Mouse (Mus musculus): Measurements from ENCODE around the gene Acad10. TPM values are rescaled to one million over a fixed set of nuclear protein-coding genes. Genes with fewer than 3 reads are reported as not detected.

The Acad10 gene
- polyA plus RNA-seq (2014; fragmentation: Illumina TruSeq; extraction: RNeasy Lipid Tissue Mini Kit (QIAGEN cat#74804); ENCODE audit: low read depth, low replicate concordance) = 12.7 TPM

GRCm38 (mm10) chr5:121660059-121660896 lies at the start of gene Acad10, which contains the start of gene Brap:
Gene Acad10 (minus strand): TSS chr5:121660514.
Gene Brap (plus strand): TSS chr5:121660563.

DNA sequence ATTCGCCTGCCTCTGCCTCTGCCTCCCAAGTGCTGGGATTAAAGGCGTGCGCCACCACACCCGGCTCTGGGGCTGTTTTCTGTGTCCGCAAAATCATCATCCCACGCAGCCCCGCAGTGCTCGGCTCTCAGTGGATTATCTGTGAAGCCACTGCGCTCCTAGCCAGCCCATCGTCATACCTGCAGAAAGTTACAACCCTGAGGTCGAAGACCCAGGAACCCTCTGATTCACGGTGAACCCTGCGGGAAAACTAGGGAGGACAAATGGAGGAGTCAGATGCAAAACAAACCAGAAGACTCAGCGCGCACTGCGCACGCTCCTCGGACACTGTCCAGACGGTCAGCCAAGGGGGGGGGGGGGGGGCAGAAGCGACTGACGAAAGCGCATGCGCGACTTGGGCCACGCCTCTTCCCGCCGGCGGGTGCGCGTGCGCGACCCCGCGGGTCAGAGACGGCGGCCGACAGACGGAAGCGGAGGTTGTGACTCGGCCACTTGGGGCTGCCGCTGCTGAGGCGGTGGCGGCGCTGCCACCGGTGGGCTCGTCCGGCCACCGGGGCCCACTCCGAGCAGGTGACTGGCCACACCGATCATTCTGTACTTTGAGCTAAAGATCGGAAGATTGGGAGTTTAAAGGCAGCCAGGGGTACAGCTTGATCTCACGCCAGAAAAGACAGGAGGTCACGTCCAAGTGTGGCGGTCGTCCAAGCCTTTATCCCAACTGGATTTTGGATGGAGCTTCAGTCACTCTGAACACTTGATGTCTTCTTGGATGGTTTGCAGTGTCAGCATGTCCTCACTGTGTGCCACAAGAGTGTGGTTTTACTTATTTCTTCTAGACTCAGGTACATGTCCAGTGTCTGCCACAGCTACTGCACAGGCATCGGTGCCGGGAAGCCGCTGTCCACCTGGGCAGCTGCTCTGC lies 41.5 kb downstream of the Acad10 start, which contains the start of gene Acad12:
TSS of gene Acad12 (minus strand) at position 347 of the 922 bp plus-strand sequence.

DNA sequence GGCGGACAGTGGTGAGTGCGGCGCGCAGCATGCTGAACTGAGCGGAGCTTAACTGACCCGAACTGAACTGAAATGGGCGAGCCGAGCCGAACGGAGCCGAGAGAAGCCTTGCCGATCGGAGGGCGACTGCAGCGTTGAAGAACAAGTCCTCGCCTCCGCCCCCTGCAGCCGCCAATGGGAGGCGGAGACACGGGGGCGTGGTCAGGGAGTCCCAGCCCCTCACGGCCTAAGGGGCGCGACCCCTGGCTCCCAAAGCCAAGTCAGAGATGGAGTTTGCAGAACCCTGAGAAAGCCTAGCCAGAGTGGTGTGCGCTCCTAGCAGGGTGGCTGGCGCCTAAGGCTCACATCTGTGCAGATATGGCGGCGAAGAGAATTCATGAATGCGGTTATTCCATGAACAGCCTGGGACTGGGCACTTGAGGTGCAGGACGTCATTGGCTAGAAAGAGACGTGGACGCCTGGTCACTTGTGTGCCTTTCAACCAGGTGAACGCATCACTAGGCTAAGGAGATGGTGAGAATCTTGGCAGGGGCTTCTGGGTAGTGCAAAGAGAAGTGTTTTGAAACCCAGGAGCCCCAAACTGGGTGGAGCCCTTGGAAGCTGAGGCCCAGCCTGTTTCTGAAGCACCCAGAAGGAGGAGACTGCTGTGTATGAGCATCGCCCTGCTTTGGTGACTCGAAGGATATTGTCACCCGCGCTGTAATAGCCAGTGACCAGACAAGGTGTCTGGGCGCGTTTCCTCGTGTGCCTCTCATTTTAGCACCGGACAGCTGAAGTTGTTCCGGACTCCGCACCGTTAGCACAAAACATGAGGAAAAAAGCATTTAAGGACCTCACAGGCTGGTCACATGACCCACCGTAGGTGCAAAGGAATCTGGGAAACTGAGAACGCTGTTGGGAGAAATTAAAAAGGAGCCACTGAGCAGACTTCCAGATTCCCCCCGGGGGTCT lies 66.6 kb downstream of the Acad10 start, which contains the start of gene Aldh2:
TSS of gene Aldh2 (minus strand) at position 374 of the 951 bp plus-strand sequence.

Other genes with a start within 250 kb of the Acad10 start
- gene Tmem116, start 208.6 kb downstream of the Acad10 start, polyA plus RNA-seq (2014; fragmentation: Illumina TruSeq; extraction: RNeasy Lipid Tissue Mini Kit (QIAGEN cat#74804); ENCODE audit: low read depth, low replicate concordance) = 4.9 TPM
- 212 TPM for gene Erp29, start 208.0 kb downstream of the Acad10 start, polyA plus RNA-seq (2014; fragmentation: Illumina TruSeq; extraction: RNeasy Lipid Tissue Mini Kit (QIAGEN cat#74804); ENCODE audit: low read depth, low replicate concordance)
- gene Adam1b, start 157.1 kb downstream of the Acad10 start, polyA plus RNA-seq (2014; fragmentation: Illumina TruSeq; extraction: RNeasy Lipid Tissue Mini Kit (QIAGEN cat#74804); ENCODE audit: low read depth, low replicate concordance) = 2.4 TPM
- gene Adam1a, start 115.0 kb downstream of the Acad10 start, polyA plus RNA-seq (2014; fragmentation: Illumina TruSeq; extraction: RNeasy Lipid Tissue Mini Kit (QIAGEN cat#74804); ENCODE audit: low read depth, low replicate concordance) = 6.5 TPM
- gene Gm42878, start 115.0 kb downstream of the Acad10 start, polyA plus RNA-seq (2014; fragmentation: Illumina TruSeq; extraction: RNeasy Lipid Tissue Mini Kit (QIAGEN cat#74804); ENCODE audit: low read depth, low replicate concordance) = not detected
- gene Mapkapk5, start 114.6 kb downstream of the Acad10 start, polyA plus RNA-seq (2014; fragmentation: Illumina TruSeq; extraction: RNeasy Lipid Tissue Mini Kit (QIAGEN cat#74804); ENCODE audit: low read depth, low replicate concordance) = 58.8 TPM
- gene Aldh2, start 66.7 kb downstream of the Acad10 start, polyA plus RNA-seq (2014; fragmentation: Illumina TruSeq; extraction: RNeasy Lipid Tissue Mini Kit (QIAGEN cat#74804); ENCODE audit: low read depth, low replicate concordance) = 893 TPM
- gene Acad12, start 41.6 kb downstream of the Acad10 start, polyA plus RNA-seq (2014; fragmentation: Illumina TruSeq; extraction: RNeasy Lipid Tissue Mini Kit (QIAGEN cat#74804); ENCODE audit: low read depth, low replicate concordance) = 19.0 TPM
- 37.9 TPM for gene Brap, start within 50 bp of the Acad10 start, polyA plus RNA-seq (2014; fragmentation: Illumina TruSeq; extraction: RNeasy Lipid Tissue Mini Kit (QIAGEN cat#74804); ENCODE audit: low read depth, low replicate concordance)
- gene Atxn2, start 50.8 kb upstream of the Acad10 start, polyA plus RNA-seq (2014; fragmentation: Illumina TruSeq; extraction: RNeasy Lipid Tissue Mini Kit (QIAGEN cat#74804); ENCODE audit: low read depth, low replicate concordance) = 76.9 TPM
- gene Sh2b3, start 177.1 kb upstream of the Acad10 start, polyA plus RNA-seq (2014; fragmentation: Illumina TruSeq; extraction: RNeasy Lipid Tissue Mini Kit (QIAGEN cat#74804); ENCODE audit: low read depth, low replicate concordance) = 19.7 TPM
- gene Pheta1, start 188.5 kb upstream of the Acad10 start, polyA plus RNA-seq (2014; fragmentation: Illumina TruSeq; extraction: RNeasy Lipid Tissue Mini Kit (QIAGEN cat#74804); ENCODE audit: low read depth, low replicate concordance) = 9.7 TPM